Mouse (Mus musculus) bone marrow, adult 2 months (tissue): Measurements from ENCODE around the gene 1700029F12Rik.

Experiments
- CTCF ChIP-seq: fragments of 200-500 bp; IDR thresholded peaks from 2 replicates; pipeline ENCODE4 v1.5.1; 2011; ENCODE audit warnings: low read length, control low read depth; ENCODE audit not compliant: control insufficient read depth, insufficient read depth
- POLR2A ChIP-seq: fragments of 200-500 bp; IDR thresholded peaks from 2 replicates; pipeline ENCODE4 v1.6.1; 2011; ENCODE audit warnings: low read depth, mild to moderate bottlenecking, control low read depth, low read length, borderline replicate concordance; ENCODE audit not compliant: control insufficient read depth

DNA sequence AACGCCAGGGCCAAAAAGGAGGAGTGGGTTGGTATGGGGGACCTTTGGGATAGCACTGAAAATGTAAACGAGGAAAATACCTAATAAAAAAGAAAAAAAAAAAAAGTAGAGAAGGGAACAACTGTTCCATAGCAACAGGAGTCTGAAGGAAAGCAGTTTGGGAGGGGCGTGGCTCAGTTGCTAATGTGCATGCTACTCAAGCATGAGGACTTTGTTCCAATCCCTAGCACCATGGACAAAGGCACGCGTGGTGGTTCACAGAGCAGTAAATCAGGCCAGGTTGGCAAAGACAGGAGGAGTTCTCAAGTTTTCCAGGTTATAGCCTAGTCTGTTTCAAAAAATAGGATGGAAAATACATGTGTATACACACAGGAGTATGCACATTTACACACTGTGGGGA is 14.0 kb downstream of the 1700029F12Rik start:
- TF ChIP-seq CTCF (no peak), POLR2A (no peak)
